Mouse (Mus musculus) thymus, postnatal 0 days (tissue): ENCODE data around the gene Tex38. TPM values are rescaled to one million over a fixed set of nuclear protein-coding genes. Genes with fewer than 3 reads are reported as not detected.

Experiments used
- DNase-seq: peaks from one replicate; pipeline ENCODE4 v3.0.0-alpha.2; 2015; ENCODE audit warnings: low spot score
- polyA plus RNA-seq: library from polyadenylated mRNA; unstranded; fragments of >200 nt; fragmentation: Nextera tagmentation; extraction: Ambion mirVana; gene quantifications from 2 replicates; pipeline ENCODE4 v1.2.1, GENCODE M21; 2015

The Tex38 gene
- polyA plus RNA-seq, 1 experiment from 2014 or later = 0.35 TPM

DNA sequence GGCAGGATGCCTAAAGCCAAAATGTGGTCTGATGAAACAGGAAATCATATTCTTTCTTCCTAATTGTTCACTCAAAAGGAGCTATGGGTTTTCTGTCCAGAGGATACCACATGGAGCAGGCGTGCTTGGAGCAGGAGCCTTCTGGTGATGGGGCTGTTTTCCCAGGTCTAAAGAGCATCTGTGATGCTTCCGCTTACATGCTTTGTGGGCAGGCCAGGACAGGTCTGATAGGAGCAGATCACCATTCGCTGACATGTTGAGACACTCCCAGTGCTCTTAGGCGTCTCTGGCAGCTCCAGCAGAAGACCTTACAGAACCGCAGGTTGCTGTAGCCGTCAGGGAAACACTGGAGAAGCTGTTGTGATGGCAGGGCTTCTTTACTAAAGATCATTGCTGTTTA, 5.8 kb downstream of the Tex38 start:
- no peak for DNase-seq

DNA sequence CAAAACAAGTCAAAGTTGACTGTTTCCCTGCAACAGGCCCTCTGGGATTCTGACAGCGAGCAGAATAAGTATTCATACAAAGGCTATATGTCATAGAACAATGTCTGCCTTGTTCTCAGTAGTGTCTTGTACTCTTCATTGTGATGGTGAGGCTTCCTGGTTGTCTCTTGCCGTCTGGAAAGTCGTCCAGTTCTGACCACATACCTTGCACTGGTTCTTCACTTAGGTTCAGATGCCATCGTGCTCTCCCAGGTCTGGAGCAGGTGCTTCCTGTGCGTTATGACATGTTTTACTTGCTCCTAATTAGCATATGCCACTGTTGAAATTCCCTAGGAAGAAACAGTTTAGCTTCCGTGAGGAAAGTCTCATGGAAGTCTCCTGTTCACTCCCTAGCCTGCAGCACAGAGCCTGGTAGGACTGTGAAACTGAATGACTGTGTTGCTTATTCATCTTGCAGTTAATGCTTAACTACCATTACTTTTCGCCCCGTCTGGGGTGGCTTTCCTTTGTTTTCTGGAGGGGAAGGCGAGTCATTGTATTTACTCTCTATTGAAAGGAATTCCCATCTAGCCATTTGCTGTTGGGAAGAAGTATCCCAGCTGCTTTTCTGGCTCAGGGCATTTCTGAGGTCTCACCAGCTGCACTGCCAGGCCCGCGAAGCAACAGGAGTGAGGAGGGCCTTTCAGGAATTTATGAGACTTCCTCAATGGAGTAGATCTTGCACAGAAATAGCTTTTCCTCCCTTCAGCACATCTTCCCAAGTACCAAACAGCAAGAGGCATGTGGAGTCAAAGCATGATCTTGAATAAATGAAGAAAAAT, 13.0 kb downstream of the Tex38 start:
- no peak for DNase-seq

DNA sequence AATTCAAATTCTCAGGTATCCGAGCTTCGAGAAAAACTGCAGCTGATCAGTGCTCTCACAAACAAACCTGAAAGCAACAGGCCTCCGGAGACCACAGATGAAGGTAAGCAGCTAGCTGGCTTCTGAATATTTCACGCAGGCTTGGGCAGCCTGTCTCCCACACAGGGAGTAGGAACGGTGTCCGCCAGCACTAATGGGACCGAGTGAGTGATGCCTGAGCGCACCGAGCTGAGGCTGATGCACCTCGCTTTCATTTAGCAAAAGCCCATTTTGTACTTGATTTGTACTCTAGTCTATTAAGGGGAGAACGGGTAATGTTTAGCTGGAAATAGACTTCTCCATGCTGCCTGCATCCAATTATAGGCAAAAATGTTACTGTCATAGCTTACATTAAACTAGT, 16.2 kb downstream of the Tex38 start:
- DNase-seq = no peak

DNA sequence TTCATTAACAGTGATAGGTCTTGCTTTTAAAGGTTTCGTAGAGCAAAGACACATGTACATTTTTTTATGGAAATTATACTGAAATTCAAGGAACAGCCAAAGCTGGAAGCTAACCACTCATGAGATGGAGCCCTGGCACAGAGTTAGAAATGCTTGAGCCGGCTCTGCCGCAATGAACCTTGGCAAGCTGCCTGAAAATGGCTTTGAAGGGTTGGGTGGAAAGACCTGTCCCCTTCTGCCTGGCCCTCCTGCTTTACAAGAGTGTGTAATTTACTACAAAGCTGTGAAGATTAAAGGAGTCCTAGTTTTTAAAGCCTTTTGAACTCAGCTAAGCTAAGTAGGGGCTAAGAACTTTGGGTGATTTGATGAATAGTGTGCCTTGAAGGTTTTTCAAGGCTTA, 19.6 kb downstream of the Tex38 start:
- DNase-seq = no peak

DNA sequence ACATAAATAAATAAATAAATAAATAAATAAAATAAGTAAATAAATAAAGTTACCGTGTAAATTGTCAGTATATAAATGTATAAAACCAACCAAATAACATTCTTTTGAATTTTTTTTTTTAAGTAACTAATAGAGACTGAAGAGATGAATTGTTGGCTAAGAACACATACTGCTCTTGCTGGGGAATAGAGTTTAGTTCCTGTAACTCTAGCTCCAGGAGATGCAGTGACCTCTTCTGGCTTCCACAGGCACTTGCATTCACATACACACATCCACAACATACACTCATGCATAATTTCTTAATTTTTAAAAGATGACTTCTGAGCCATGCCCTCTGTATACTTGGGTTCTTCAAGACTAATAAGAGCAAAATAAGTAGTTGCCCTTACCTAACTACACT, 26.0 kb downstream of the Tex38 start:
- no peak for DNase-seq

DNA sequence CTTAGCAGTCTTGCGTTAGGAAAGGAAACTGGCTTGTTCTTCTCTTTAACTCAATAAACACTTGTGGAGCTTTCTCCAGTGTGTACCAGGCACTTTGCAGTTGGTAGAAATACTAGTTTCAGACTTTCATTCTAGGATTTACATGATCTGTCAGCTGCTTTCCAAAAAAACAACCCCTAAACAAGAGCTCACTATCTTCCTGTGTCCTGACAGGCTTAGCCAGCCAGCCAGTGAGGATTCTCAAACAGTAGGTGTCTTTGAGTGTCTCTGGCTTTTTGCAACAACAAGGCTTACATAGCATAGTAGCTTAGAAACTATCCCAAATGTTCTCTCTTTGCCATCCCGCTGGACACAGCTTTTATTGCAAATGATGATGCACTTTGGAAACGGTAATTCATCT, 26.7 kb downstream of the Tex38 start:
- no peak for DNase-seq

DNA sequence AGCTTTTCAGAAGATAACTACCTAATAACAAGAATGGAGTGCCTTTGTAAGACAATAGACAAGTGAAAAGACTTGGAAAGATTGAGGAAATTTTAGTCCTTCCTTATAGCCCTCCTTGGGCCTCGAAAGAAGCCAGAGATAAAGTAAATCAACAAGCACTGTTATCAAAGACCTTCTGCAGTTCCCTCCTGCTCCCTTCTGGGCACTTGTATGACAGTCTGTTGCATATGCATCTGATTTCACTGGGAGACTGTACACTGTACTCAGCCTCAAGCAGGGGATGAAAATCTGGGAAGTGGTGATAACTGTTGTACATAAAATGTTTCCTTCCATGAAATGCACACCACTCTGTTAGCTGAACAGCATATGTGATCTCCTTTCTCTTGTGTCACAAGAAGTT, 31.5 kb downstream of the Tex38 start:
- DNase-seq = no peak

DNA sequence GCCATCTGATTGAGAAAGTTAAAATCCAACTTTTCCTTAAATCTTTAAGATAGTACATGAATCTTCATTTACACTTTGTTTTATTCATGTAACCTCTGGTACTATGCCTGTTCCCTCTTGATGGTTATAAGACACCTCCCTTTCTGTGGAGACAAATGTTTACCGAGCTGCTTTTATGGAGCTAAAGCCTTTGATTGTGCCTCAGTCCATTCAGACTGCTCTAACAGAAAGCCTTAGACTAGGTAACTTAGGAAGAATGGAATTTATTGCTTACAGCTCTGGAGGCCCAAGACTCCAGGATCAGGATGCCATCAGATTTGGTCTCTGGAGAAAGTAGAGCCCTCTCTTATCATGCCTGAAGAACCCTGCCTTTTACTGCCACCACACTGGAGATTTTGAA, 32.6 kb downstream of the Tex38 start:
- no peak for DNase-seq

DNA sequence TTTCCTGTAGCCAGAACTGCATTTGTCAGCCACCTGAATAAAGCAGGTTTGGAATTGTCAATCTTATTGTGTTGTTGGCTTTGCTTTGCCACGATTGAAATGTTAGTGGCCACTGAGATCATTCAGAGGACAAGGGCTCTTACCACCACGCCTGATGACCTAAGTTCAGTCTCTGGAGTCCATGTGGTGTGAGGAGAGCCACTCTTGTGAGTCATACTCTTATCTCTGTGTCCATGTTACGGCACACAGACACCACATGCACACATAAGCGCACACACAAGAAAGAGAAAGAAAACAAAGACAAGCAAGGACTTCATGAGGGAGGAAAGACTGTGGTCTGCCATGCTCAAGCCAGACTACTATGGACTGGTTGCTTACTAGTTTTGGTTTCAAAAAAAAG, 37.7 kb downstream of the Tex38 start:
- DNase-seq = no peak

DNA sequence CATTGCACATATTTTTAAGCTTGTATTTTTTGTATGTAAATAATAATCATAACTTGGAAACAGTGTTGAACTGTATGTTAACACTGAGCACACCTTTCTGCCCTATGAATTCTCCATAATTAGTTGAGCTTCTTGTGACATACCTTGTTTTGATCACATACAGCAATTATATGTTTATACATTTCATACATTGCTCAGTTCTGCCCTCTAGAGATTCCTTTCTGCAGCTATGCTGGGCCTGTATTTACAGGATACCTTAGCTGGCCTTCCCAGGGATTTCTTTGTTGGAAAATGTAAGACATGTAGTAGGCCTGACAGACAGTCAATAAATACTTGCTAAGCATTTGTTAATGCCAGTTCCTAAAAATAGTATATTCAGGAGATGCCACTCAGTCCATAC, 38.2 kb downstream of the Tex38 start:
- no peak for DNase-seq

DNA sequence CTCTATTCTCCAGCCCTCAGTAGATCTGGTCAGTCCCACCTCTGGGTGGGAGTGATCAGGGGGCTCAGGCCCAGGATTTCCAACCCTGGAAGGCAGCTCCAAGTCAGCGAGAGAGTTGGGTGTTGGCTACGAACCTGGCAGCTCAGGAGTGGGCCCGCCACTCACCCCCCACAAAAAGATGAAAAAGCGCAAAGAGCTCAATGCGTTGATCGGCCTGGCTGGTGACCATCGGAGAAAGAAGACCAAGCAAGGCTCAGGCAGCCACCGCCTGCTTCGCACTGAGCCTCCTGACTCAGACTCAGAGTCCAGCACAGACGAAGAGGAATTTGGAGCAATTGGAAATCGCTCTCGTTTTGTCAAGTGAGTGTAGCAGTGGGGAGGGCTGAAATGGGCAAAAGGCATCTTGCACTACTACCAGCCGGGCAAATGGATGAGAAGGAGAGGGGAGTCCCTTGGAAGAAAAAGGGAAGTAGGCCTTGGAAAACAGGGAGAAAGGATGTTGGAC, 42.3 kb downstream of the Tex38 start:
- DNase-seq = no peak

DNA sequence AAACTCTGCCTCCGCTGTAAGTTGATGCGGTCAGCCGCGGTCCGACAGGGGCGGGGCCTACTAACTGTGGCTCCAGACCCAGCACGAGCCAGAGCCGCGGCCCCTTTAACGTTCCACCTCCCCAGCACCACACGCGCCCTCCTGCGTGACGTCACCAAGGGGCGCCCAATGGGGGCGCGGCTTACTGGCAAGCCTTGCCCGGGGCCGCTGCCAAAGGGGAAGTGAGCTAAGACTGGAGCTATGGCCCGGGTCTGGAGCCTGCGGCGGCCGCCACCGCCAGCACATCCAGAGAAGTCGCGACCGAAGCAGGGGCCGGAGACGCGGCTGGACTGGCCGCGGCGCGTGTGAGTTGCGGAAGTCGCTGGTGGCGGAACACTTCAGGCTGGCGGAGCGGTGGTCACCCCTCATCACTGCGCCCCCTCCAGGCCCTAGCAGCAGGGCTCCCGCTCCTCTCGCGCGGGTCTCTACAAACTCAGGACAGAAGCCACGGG, 43.2 kb downstream of the Tex38 start, which contains the start of gene Efcab14:
TSS of gene Efcab14 (plus strand) at position 194 of the 491 bp plus-strand sequence.
- peak; percentile 95 for DNase-seq

DNA sequence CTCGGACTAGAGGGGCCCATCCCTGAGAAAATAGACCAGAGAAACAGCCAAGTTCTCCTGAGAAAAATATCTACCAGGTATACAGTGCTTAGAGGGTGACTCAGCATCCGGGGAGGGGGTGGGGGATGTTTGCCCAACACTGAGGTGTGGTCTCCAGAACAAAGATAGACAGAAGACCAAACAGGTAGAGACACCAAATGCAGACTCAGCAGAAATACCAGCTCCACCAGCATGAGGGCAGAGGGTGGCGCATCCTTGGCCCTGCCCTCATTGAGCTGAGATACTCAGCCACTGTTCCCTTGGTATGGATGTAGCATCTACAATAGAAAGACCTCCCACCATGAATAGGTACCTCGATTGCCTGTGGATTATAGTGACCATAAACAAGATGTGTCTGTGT, 46.0 kb downstream of the Tex38 start:
- DNase-seq = no peak

DNA sequence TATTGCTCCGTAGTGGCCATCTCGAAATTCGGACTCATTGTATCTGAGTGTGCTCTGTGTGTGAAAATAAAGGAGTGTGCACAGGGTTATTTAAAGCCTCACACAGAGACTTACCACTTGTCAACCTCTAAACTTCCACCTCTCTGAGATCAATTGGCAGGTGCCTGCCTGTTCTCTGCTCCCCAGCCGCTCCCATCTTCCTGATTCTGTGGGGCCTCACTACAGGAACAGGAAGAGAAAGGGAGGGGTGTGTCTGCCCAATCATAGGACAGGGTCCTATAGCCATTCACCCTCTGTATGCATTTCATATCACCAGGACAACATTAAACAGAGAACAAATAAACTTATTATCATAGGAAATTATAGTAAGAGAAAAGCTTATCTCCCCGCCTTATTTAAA, 47.1 kb downstream of the Tex38 start:
- DNase-seq = no peak

DNA sequence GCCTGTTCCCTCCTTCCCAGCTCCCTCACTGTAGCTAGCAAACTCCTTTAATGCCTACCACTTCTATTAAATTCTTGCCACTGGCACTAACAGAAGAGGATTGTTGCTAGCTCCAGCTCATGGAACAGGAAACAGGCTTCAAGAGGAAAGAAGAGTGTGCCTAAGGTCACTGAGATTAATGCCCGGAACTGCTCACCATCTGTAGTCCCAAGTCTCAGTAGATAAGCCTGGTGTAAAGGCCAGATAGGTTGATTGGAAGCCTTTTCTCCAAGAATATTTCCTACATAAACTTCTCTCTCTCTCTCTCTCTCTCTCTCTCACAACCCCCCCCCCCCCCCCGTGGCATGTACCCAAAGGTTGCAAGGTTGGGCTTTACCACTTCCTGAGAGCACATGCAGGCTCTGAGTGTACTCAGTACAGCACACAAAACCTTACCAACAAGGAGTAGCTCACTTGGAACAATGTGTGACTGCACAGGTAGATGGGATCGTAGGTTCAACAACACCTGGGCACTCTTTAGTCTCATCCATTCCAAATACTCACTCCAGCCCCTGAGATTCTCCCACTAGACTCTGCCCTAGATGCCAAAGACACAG, 48.5 kb downstream of the Tex38 start:
- peak; percentile 30 for DNase-seq

DNA sequence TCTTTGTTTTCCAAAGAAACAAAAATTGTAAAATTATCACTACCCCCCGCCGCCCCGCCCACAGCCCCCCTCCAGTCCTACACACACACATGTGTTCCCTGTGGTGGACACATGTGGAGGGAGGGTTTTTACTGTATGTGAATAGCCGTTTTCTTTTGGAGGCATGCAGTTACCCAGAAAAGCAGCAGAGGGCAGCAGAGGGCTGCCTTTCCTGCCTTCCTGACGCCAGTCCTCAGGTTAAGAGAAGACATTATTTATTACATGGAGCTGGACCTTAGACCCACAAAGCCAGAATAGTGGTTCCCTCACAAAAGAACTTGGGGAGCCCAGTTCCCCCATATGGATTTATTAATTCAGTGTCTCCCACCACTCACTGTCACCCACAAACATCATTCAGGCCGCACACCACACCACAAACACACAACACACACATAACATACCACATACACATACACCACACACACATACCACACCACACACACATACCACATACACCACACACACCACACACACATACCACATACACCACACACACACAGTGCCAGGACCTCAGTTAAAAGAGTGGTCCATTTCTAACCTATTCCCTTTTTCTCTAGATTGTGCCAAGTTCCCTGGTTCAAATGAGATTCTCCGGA, 49.1 kb downstream of the Tex38 start:
- peak; percentile 70 for DNase-seq

Other genes with a start within 250 kb of the Tex38 start
- gene Cyp4a31, start 217.4 kb downstream of the Tex38 start, polyA plus RNA-seq = not detected in 2 replicates
- gene Cyp4a32, start 180.0 kb downstream of the Tex38 start, polyA plus RNA-seq = not detected in 2 replicates
- gene Cyp4b1, start 133.3 kb downstream of the Tex38 start, polyA plus RNA-seq = 3.4 and 3.5 TPM in 2 replicates
- gene Efcab14, start 43.3 kb downstream of the Tex38 start, polyA plus RNA-seq = 24.5 and 28.3 TPM in 2 replicates
- 42.7 and 51.1 TPM in 2 replicates for gene Atpaf1, start 3.8 kb upstream of the Tex38 start, polyA plus RNA-seq
- gene Mob3c, start 47.1 kb upstream of the Tex38 start, polyA plus RNA-seq = 8.5 and 9.4 TPM in 2 replicates
- gene Mknk1, start 58.2 kb upstream of the Tex38 start, polyA plus RNA-seq = 41.3 and 42.5 TPM in 2 replicates
- not detected in 2 replicates for gene Kncn, start 103.4 kb upstream of the Tex38 start, polyA plus RNA-seq
- gene 6430628N08Rik, start 109.6 kb upstream of the Tex38 start, polyA plus RNA-seq = not detected in 2 replicates
- gene Dmbx1, start 158.9 kb upstream of the Tex38 start, polyA plus RNA-seq = 0.04 and 0.05 TPM in 2 replicates
- 3.9 and 4.7 TPM in 2 replicates for gene Faah, start 236.9 kb upstream of the Tex38 start, polyA plus RNA-seq